Mouse (Mus musculus): ENCODE measurements around the gene AW146154.
"Not testable (repeated sequence)": the region's sequence is repeated elsewhere in the genome, so short reads cannot be mapped to it uniquely, and the experiment has no call there.

The AW146154 gene

DNA sequence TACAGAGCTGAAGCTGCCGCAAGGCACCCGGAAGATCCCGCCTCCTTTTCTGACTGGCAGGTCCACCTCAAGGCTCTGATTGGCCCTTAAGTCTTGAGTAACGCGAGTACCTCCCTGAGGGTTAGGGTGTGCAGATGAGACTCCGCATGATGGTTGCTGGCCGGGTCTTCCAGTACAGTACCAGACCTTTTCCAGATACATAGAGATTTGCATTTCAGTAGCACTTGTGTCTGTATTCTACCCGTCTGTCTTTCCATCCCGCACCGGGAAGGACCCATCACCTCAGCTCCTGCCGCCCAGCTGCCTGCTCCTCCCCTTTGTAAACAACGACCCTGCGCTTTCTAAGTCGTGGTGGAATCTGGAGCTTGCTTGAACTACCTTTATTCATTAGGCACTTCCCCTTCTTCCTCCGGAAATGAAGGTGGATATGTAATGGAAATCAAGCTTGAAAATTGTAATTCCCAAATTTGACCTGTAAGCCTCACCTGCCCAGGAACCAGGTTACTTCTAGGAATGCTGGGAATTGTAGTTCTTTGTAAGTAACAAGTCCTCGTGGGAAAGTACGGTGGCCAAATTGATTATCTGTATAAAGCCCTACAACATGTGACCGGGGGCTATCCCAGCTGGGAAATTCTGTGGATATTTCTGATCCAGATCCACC lies at the start of gene AW146154, which contains the start of gene Gm20449:
AW146154 (minus strand) TSS at position 502 of the 661 bp plus-strand sequence.
Gm20449 (minus strand) TSS at position 29 of the 661 bp plus-strand sequence.
- peak; percentile 97 for DNase-seq

GRCm38 (mm10) chr7:41512672-41513071 lies 13.0 kb upstream of the AW146154 start:
- no peak for DNase-seq

DNA sequence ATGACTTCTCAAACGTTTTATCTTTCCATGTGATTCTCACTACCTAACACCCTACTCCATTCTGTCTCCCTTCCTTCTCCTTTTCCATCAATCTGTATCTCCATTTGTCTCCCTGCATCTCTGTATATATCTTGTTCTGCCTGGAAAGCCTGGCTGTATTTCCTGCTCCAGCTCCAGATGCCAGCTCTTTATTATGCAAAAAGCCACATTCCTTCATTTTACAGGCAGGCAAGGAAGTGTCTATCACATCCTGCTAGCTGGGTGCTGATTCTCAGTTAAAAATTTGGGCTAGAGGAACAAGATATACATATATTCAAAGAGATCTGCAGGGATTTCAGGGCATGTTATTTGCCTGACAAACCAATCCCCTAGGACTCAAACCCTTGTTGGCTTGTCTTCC lies 12.5 kb upstream of the AW146154 start:
- no peak for DNase-seq

DNA sequence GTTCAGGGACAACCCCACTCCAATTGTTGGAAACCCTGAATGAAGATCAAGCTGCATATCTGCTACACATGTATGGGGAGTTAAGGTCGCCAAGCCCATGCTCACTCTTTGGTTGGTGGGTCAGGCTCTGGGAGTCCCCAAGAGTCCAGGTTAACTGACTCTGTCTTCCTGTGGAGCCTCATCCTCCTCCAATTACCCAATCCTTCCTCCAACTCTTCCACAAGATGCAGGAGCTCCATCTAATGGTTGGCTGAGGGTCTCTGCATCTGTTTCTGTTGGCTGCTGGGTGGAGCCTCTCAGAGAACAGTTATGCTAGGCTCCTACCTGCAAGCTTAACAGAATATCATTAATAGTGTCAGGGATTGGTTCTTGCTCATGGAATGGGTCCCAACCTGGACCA lies 2.7 kb upstream of the AW146154 start:
- DNase-seq = no peak

GRCm38 (mm10) chr7:41500151-41500934 lies 653 bp upstream of the AW146154 start:
- DNase-seq = peak; percentile 70

DNA sequence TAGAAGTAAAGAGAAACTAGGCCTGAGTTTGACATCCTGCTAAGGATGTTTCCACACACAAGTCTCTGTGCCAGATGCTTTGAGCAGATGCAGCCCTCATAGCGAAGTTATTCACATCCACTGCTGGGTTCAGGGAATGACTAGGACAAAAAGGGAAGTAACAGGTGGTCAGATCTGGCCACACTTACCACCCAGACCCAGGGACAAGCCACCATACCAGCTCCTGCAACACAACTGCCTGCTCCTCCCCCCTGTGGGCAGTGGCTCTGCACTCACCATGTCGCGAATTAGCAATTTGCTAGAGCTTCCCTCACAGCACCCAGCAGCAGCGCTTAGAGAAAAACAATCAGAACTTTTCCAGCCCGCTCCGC lies 687 bp downstream of the AW146154 start:
- DNase-seq = not testable (repeated sequence)

DNA sequence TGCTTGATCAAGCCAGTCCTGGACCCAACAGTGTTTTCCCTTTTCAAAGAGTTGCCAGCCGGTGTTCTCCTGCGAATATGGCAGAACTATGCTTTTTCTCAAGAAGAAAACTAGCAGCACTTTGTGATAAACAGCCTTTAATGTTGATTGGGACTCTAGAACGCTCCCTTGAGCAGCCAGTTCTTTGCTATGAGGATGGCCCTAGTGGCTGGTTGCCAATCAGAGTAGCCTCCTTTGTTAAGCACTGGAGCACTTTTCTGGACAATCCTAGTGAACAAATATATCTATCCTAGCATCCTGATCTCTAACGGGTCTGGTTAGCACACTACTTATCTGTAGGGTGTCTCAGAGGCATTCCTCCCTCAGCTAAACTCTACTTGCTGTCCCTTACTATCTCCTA lies 1.2 kb downstream of the AW146154 start:
- not testable (repeated sequence) for DNase-seq

DNA sequence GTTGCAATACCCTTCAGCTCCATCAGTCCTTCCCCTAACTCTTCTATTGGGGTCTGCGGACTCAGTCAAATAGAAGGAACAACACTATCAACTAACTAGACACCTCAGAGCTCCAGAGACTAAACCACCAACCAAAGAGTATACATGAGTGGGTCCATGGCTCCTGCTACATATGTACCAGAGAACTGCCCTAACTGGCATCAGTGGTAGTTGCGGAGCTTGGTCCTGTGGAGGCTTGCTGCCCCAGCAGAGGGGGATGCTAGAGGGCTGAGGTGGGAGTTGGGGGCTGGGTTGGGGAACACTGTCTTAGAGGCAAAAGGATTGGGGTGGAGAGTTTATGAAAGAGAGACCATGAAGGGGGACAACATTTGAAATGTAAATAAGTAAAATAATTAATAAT lies 1.8 kb downstream of the AW146154 start:
- peak; percentile 38 for DNase-seq

- DNase-seq = no peak
Measured at GRCm38 (mm10) chr7:41451864-41452263, 47.8 kb downstream of the AW146154 start.

DNA sequence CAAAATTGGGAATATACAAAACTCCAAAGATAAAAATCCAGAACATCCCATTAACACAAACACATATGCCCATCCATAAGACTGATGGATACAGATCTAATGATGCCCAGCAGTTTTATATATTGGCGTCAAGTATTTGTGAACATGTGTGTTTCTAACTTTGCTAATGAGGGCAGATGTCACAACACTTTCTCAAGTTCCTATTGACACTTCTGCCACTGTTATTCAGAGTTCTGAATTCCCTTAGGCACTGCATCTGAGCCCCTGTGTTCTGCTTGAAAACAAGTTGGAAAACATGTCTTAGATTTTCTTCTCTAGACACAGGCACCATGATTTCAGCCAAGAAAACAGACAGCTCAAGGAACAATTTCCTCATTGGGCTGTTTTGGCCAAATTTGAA lies 51.1 kb downstream of the AW146154 start, which contains the start of gene Vmn2r57:
Vmn2r57 (minus strand) TSS at position 101 of the 400 bp plus-strand sequence.
- not testable (repeated sequence) for DNase-seq
